ENCODE assay signal across 10 mouse cellular contexts in genomic region chr6:145578457-145579185, GRCm38 (mm10). TPM values are rescaled to one million over a fixed set of nuclear protein-coding genes. Genes with fewer than 3 reads are reported as not detected.
A peak's percentile ranks its signal among the peaks of the same experiment; 100 is the strongest.
DNase-seq lines count a peak whose midpoint lies in the region; ATAC-seq and TF ChIP-seq lines count a peak whose summit lies in the region.
"Had no signal": no experiment of that assay in that cellular context is flagged by ENCODE, and none has a peak within 500 bp of the region (broad histone marks: within the 10 kb centered on the region; RNA-seq: fewer than 3 reads in every experiment).

No protein-coding gene starts in this region.

- no peak for DNase-seq in layer of hippocampus, adult 2 months (ENCODE audit: low spot score in 2 of 2)
- DNase-seq in layer of hippocampus, adult 8-10 months (ENCODE audit: low spot score in 2 of 2), result no peak
- DNase-seq in kidney, adult 18-20 months, result peak; percentile 44
- DNase-seq in layer of hippocampus, postnatal 36 days, result no peak
- no peak for DNase-seq in urinary bladder, adult 18-20 months (ENCODE audit: low spot score in 2 of 2)
- DNase-seq in c-Kit-positive CD71-positive TER-119-positive erythroid progenitor cells, embryonic 14.5 days (ENCODE audit: low spot score), result no peak
- DNase-seq: cerebellum, adult 2 months had no signal

- TF ChIP-seq CTCF in layer of hippocampus, adult 2 months (conservative IDR thresholded peaks at IDR 0.05), result no peak
- TF ChIP-seq CTCF in cortical plate, adult 2 months (IDR thresholded peaks at IDR 0.05; ENCODE audit: extremely low read depth, insufficient read depth, low read length), result no peak

- H3K27ac ChIP-seq in layer of hippocampus, adult 2 months, result peak overlapping the region; percentile 64
- peak overlapping the region; percentile 4; the same call in 1 of the 2 replicates for H3K27ac ChIP-seq in cortical plate, adult 2 months (ENCODE audit: insufficient read depth, low read length)

- H3K4me1 ChIP-seq in cortical plate, adult 2 months (ENCODE audit: control insufficient read depth, insufficient read depth, low read length), result no peaks in the 10 kb centered on the region

- TF ChIP-seq POLR2A in cortical plate, adult 2 months (IDR thresholded peaks at IDR 0.05; ENCODE audit: extremely low read depth, insufficient read depth, low read length), result no peak

- ATAC-seq in megakaryocyte progenitor cell, adult 5-6 weeks (replicated peaks; ENCODE audit: poor library complexity), result 0 out of 2 replicates have a peak, but pooled peaks have one; percentile 20

- no peak overlapping the region for H3K4me3 ChIP-seq in layer of hippocampus, adult 2 months
- H3K4me3 ChIP-seq in cortical plate, adult 2 months (ENCODE audit: insufficient read depth, low read length), result no peak overlapping the region

RNA-seq across cellular contexts. Expression of gene Lmntd1, which starts 35.5 kb away (rescaled TPM):
- total RNA-seq in layer of hippocampus, adult 2 months (2021), result 1 to 10 TPM; 2.0 to 2.3 TPM
- total RNA-seq in layer of hippocampus, adult 8-10 months (2022), result 1 to 10 TPM; 1.2 to 2.2 (median 1.9) TPM
- 1.0 and 1.3 TPM in 2 replicates for polyA plus RNA-seq in cortical plate, adult 2 months (2012; rRNA removed)
- total RNA-seq in megakaryocyte progenitor cell, adult 5-6 weeks (2015), result not detected in 2 replicates
- total RNA-seq in megakaryocyte progenitor cell, adult 5-6 weeks (2017), result not detected in 2 replicates
- under 1 TPM; 0.68 to 0.87 TPM for total RNA-seq in layer of hippocampus, postnatal 36 days (2021)
- total RNA-seq: ES-E14 had no signal

RNA-seq across cellular contexts. Expression of gene Tuba3b, which starts 36.9 kb away (rescaled TPM):
- total RNA-seq in layer of hippocampus, adult 2 months (2021), result not detected
- not detected for total RNA-seq in layer of hippocampus, adult 8-10 months (2022)
- not detected in 2 replicates for polyA plus RNA-seq in cortical plate, adult 2 months (2012; rRNA removed)
- total RNA-seq in megakaryocyte progenitor cell, adult 5-6 weeks (2015), result not detected in 2 replicates
- not detected in 2 replicates for total RNA-seq in megakaryocyte progenitor cell, adult 5-6 weeks (2017)
- not detected for total RNA-seq in layer of hippocampus, postnatal 36 days (2021)
- polyA plus RNA-seq: cerebellum, adult 2 months had no signal
